Mouse (Mus musculus) cerebellum, postnatal 14 days (tissue): ENCODE measurements around the gene Rgl1.
"Not testable (repeated sequence)": the region's sequence is repeated elsewhere in the genome, so short reads cannot be mapped to it uniquely, and the experiment has no call there.

Experiments used
- DNase-seq, 2 experiments: peaks; one replicate each; pipeline ENCODE4 v3.0.0; 2021; ENCODE audit warnings: mixed read lengths in 2 of 2

Gene Rgl1

DNA sequence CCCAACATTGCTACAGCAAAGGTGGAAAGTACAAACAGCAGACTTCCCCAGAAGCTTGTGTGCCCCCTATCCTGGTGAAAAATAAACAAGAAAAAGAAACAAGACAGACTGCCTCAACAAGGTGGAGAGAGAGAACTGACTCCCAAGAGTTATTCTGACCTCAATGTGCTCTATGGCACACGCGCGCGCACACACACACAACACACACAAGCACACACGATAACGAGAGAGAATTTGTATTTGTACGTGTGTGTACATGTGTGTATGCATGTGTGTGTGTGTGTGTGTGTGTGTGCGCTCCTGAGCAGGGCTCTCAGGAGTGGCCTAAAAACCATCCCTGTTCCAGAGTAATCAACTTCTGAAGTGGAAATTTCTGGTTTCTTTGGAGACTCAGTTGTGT is 18.5 kb upstream of the Rgl1 start:
- DNase-seq = no peak

DNA sequence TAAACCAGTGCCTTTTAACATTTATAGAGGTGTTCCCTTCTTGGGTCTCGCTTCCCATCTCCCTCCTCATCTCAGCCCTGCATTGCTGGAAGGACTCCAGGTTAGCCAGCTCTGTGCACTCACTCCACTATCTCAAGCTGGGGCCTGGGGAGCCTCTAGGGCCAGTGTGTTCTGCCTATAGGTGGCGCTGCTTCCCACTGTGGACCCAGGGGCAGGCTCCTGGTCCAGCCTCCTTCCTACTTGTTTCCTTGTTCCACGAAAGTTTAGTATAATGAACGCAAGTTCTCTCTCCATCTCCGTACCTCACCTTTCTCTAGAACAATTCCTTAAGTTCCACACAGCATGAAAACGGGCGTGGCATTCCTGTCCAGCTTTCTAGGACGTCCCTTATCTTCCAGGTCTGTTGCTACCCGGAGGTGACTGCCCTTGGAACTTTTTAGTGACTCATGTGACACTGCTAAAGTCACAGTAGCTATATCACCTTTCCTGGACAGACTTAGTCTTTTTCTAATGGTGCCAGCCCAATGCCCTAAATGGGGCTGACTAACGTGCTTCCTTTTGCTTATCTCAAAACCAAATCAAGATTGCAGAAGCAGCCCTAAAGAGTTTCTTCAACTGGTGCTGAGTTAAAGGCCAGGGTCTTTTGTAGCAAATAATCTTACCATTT is 13.1 kb upstream of the Rgl1 start:
- DNase-seq = peak; percentile 54 to 73

DNA sequence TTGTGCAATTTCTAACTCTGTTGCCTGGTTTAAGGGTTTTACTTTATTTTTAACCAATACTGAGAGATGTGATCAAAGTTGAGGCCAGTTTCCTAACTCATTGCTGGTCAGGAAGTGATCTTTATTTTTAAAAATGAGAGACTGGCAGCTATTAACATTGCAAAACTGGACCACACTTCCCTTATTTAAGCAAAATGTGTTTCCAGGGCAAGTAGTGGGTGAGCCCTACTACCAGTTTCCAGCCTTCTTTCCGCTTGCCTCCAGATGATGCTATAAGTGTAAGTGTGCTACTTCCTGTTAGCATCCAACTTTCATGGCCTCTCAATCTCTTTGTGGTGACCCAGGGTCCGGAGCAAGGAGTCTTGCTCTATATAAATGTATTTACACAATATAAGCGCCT is 8.4 kb upstream of the Rgl1 start:
- DNase-seq = not testable (repeated sequence)

DNA sequence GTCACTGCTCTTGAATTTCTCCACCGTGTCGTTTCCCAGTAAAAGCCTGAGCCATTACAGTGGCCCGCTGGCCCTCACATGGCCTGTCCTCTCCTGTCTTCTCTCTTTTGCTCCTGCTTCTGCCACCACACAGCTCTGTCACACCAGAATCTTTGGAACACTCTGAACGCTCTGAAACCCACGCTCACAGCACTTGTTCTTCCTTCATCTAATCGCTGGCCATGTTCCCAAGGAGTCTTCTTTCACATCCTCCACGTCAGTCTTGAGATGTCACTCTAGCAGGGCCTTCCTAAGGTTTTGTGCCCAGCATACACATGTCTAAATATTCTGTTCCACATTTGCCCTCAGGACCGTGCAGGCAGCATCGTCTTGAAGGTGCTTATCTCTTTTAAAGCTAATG is 4.9 kb upstream of the Rgl1 start:
- no peak for DNase-seq

DNA sequence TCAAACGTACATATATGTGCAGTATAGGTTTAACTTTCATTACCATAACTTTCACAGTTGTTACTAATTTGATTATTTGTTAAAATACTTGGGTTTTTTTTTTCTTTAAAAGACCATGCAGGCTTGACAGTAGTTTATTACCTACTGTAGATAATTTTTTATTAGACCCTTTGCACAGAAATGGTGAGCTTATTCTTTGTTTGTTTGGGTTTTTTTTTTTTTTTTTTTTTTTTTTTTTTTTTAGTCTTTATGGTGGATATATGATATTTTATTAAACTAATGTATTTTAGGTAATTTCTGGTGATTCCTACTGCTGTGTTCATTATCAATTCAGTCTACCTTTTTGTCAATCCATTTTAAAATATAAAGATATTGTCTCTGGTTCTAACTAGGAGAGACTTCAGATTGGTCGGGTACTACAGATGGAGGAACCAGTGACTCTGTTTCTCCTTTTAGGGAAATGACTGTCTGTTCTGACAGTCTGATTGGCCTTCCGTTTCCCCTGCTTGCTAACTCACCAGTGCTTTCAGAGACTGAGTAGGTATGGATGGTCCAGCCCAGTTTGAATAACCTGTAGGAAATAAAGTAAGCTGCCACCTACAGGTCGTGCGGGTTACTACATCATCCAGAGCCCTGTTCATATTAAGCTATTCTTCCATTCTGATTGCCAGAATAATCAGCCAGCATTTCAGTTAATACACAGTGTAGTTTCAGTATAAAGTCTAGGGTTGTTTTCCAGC is 1.8 kb upstream of the Rgl1 start:
- peak; percentile 93 to 95 for DNase-seq

DNA sequence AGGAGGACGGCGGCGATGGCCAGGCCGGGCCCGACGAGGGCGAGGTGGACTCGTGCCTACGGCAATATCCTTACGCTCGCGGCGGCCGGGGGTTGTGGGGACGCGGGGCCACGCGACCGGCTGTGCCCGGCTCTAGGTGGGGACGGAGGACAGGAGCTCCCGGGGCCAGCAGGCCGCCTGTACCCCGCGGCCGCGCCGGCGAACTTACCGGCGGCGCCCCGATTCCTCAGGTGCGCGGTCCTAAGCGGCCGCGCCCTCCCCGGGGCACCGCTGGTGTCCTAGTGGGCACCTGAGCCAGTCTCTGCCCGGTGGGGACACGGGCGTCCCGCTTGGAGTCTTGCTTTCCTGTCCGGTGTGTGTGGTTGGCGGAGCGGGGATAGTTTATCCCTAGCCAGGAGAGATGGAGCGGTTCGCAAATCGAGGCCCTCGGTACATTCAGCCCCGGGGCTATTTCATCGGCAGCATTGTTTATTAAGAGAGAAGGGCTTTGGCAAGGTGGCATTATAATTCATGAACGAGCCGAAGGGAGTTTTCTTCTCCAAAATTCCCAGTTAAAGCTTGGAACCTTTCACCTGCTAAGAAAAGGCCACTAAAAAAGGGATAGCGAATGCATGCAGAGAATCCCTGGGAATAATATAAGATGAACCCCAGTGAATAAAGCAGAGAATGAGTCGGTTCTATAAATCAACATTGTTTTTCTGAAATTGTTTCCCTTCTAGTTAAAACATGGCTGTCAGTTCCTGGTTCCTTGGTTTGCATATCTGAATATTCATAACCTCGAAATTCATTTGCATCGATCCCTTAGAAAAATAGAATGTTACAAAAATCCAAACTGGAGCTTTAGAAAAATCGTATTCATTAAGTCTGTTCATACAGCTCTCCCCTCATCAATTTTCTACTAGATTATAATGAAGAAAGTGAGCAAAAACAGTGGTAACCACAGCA is 925 bp upstream of the Rgl1 start:
- peak in 1 of 2 experiments; percentile 64 for DNase-seq

DNA sequence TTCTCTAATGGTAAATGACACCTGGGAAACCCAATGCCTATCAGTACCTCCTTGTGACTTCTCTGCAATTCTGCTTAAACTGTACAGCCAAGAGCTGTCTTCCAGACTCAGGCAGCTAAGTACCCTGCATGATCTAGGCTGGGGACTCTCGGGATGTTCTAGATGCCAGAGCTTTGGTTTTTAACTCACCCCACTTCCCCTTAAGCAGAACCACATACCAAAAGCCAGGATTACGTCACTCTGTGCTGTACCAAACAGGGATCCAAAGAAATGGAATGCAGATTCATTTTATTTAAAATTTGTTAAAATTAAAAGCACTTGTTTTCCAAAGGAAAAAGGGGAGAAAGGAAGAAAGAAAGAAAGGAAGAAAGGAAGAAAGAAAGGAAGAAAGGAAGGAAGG is 4.4 kb downstream of the Rgl1 start:
- no peak for DNase-seq

DNA sequence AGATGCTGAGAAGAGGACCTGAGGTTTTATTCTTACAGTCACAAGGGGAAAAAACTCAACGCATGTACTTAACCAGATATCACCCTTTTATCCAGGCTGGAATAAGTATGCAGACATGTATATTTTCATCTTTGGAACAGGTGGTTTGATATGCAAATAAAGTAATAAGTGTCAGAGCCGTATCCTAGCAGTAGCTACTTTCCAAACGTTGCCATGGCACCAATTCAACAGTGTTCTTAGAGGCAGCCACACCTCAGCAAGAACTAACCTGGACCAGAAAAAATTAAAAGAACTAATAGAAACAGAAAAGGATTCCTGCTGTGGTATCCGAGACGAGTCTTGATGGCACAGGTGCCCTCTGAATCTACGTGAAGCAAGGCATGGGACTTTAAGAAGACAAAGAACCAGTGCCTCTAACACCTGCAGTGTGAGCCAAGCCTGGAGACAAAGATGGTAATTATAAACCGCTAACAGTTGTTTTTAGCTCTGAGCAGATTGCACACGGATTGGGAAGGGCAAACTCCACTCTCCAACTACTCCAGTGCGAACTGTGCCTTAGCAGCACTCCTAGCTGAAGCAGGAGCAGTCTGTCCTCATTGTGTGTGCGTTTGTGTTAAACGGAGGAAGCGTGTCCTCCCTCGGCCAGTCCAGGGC is 15.7 kb downstream of the Rgl1 start, which contains the start of gene Apobec4:
Apobec4 (plus strand) TSS at position 240 of the 654 bp plus-strand sequence.
- no peak for DNase-seq

DNA sequence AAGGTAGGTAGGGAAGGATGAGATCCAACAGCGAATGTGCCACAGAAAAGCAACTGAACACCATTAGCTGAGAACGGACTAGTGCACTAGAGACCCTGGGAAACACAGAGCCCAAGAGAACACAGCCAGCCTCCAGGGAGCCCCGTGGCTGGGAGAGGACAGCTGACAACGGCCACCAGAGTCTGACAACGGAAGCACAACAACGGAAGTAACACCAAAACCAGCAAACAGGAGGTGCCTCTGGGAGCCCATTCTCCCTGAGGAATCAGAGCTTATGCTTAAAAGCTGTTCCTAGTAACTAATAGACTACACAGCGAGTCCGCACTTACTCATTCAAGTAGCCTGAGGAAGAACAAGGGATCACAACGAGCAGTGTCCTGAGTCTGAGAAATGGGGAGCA is 16.9 kb downstream of the Rgl1 start:
- no peak for DNase-seq

DNA sequence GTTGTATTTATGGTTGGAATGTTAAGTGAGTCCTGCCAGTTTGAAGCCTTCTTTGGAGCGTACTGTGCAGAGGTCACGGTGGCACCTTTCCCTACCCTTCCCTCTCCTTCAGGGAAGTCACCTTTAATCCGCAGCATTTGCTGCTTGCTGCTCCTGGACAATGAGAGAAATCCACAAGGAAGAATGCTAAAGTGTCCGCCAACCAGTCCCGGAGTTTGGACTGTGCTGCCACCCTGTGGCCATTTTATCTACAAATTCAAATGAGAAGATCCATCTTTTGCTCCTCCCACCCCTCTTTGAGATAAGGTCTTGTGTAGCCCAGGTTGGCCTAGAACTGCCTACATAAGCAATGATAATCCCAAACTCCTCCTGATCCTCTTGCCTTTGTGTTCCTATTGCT is 19.7 kb downstream of the Rgl1 start:
- DNase-seq = peak; percentile 92 to 94

DNA sequence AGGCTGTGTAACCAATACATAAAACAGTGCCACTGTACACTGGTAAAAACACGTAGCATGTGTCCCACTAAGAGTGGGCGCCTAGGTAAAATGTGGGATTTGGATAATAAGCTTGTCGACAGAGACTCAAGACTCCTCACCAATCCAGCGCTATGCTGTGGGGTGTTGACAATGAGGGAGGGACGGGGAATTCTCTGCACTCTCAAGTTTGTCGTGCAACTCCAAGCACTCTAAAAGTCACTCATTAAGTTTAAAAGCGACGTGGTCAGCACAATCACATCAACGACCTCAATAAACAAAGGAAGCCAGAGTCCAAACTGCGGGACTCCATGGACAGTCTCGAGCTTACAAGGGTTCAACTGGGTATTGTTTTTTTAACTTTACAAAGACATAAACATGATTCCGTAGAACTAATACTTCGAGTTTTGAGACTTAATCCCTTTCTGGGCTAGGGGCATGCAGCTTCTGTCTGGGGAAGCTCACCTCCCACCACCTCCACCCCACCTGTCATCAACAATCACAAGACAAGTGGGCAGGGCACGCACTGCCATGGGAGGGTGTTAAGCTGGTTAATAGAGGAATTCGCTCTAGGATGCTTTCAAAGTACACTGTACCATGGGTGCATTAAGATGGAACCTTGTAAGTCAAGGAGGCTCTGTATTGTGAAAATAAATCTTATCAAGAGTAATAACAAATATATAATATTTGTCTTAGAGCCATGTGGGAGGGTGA is 22.9 kb downstream of the Rgl1 start:
- DNase-seq = no peak

DNA sequence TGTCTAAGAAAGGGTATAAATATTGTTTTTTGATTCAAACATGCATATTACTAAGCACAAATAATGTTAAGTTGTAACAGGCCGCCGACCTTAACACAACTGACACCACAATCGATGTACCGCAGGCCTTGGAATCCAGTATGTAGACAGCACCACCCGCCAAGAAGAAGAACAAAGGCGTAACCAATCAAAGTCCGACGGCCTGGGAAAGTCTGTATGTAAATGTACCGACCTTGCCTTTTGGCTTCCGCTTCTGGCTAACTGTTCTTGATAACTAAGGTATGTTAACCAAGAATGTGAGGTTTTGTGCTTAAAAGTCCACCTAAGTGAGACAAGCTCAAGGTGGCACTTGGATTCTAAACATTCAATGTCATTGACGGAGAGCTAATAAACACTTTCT is 26.8 kb downstream of the Rgl1 start:
- no peak for DNase-seq

DNA sequence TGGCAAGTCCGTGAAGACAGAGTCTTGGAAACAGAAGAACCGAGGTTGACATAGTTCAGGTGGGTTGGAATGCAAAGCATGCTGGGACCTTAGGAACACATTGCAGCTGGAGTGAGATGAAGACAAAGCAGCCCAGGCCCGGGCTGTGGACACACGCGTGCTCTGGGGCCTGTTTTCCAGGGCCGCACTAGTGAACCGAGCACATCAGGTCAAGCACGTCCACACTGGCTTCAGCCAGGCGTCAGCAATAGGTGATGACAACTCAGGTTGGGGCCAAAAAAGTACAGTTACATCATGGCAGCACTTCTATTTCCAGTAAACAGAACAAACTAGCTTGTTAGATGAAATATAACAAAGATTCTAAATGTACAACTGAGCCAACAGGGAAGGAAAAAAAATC is 27.4 kb downstream of the Rgl1 start:
- DNase-seq = no peak

DNA sequence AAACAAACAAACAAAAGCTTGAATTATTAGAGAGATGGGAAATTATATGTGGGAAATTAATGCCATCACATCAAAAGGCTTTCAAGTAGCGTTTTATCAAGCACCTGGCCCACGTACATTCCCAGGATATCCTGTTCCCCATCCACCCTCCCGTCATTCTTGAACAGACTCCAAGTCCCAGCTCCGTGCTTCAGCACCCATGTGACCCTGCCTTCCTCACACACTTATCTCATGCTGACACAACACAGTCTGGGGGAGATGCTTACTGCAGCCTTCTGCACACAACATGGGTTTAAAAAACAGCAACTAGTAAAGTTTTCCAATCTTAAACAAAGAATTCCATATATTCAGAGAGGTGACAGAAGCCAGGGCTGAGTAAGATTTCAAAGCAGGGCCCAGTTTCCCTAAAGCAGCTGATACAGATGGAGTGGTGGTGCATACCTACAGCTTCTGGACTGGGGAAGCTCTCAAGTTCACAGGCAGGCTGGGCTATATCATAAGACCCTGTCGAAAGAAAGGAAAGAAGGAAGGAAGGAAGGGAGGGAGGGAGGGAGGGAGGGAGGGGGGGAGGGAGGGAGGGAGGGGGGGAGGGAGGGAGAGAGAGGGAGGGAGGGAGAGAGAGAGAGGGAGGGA is 38.4 kb downstream of the Rgl1 start:
- DNase-seq = no peak

DNA sequence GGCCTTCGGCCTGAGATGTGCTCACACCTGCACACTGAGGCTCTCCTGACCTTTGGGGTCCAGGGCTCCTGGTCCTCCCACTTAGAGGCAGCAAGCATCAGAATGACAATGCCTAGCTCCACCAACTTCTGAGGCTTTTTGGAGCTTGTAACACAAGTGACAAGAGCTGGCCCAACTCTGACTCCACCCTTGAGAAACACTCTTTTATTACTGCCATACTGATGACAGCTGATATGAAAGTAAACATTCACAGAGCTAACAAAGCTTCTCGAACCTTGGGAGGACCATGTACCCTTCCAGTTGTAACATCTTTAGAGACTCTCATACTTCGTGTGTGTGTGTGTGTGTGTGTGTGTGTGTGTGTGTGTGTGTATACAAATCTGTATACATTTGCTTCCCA is 40.1 kb downstream of the Rgl1 start:
- DNase-seq = no peak

DNA sequence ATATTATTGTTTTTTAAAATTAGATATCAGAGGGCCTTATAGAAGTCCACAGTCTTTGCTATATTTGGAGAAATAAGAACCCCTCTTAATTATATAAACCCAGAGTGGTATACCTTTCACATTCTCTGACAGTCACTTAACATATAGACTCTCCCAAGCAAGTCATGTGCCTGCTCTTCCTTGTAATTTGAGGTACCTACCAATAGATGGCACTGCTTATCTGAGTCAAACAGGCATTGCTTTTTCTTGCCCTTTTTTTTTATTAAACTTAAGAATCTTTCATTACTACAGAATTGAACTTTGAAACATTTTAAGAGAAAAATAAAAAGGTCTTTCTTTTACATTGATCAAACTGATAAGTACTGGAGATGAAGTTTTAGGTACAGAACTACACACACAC is 41.9 kb downstream of the Rgl1 start:
- no peak for DNase-seq

DNA sequence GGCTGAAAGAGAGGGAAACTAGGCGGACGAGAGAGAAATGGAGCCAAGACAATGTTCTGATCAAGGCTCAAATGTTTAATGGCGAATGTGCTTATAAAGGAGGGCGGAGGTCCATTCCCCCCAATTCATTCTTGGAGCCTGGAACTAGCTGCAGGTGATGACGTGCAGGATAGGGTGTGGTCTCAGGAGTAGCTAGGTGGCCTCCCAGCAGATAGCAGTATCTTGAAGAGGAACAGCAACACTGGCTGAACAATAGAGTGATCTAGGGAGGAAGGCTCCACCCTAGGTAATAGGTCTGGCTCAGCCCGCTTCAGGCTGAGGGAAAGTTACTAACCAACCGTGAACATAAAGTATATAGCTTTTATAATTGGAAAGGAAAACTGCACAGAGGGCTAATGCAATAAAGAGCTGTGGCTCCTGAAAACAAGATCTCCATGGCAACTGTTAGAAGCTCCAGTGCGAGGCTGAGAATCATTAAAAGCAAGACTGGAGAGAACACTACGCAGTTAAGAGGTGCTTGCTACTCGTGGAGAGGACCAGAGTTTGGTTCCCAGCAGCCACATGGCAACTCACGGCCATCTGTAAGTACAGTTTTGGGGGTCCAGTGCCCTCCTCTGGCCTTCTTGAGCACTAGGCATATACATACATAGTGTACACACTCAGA is 44.5 kb downstream of the Rgl1 start:
- no peak for DNase-seq

DNA sequence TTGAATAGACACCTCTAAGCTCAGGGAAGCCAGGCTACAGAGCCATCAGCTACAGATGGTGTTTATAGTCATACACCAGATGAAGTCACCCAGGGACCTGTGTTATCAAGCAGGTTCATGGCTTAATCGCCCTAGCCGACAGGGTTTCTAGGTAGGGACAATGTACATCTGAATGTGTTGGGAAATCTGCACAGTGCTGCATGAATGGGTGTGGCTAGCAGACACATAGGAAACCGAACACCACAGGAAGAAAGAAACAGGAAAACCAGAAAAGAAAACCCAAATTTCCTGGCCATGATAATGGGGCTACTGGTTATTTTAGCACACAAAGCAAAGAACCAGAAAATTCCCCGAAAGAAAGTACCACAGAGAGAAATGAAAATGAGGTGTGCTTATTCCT is 45.2 kb downstream of the Rgl1 start:
- DNase-seq = no peak

DNA sequence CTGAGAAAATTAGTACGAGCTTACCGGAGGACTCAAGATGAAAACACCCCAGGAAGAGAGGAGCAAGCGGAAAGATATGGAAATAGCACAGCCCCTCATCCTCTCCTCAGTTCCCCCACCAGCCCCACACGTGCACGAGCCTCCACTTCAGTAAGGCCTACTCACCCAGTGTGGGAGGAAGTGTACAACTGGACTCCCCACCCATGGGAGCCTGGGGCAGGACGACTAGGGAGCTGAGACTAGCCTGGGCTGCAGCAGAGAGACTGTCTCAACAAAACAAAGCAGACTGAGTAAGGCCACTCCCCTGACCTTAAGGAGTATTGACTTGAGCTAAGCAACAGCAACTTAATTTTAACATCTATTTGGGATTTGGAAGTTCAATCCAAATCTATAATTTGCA is 48.0 kb downstream of the Rgl1 start:
- DNase-seq = no peak

DNA sequence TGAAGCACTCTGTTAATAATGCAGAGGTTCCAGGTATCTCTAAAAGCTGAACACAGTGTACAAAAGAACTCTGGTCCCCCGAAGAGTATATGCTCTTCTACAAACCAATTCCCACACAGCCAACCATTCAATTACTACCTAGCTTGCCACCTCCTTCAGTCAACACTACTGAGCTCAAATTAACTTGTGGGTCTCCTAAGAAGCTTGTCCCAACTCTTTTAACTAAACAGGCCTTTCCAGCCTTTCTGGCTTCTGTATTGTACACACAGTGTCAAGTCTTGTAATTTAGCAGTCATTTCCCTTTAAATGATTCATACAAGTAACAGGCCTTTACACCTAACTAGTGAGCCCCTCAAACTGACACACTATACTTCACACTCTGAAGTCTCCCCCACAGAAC is 48.8 kb downstream of the Rgl1 start:
- no peak for DNase-seq

DNA sequence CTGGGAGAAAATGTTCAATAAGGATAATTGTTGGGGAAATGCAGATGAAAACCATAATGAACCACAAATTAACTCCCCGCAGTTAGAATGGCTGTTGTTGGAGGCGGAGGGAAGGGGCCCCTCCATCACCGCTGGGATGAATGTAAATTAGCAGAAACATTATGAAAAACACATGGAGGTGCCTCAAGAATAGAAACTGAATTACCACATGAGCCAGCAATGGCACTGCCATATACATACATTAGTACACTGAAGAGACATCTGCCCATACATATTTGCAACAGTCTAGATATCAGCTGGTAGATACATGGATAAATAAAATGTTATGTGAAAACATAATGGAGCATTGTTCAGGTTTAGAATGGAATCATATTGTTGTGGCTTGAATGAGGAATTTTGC is 51.7 kb downstream of the Rgl1 start:
- DNase-seq = no peak
